Mouse (Mus musculus) lung, postnatal 36 days (tissue): ENCODE data around the gene Cmc1.

Experiments
- DNase-seq: peaks from one replicate; pipeline ENCODE4 v3.0.0; 2022; ENCODE audit warnings: mixed read lengths

Cmc1 gene

DNA sequence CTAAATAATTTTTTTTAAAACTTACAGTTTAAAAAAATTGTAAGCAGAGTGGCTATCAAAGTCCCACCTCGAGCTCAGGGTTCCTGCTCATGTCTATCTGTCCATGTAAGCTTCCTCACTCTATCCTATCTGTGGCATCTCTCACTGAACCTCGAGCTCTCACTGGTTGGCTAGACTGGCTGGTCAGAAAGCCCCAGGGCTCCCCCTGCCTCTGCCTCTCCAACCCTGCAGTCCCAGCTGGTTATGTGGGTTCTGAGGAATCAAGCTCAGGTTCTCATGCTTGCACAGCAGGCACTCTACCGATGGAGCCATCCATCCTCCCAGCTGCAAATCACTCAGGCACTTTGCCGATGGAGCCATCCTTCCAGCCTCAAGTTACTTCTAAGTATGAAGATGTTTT, 120.5 kb downstream of the Cmc1 start:
- DNase-seq = no peak

DNA sequence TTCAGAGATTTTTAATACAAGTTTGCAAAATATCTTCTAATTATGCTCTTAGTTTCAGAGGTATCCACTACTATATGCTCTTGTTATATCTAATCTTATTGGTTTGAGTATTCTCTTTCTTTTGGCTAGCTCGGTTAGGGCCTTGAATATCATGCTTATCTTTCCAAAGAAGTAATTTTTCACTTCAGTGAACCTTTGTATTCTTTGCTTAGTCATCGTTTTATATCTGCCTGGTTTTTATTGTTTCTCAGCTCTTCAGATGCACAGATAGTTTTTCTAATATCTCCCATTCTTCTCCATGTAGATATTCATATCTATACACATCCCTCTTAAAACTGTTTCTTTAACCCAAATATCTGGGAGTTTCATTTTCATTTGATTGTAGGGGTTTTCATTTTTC, 125.0 kb downstream of the Cmc1 start:
- DNase-seq = no peak
